Mouse (Mus musculus) Patski (cell line): Measurements from ENCODE around the gene Skiv2l. TPM values are rescaled to one million over a fixed set of nuclear protein-coding genes. Genes with fewer than 3 reads are reported as not detected.

Experiments
- ATAC-seq: fragments of 100-300 bp; one replicate; pipeline ENCODE4 v1.8.0; 2021
- CTCF ChIA-PET: fragments of 350-600 bp; sonication (Branson Sonifier 250); formaldehyde crosslinking; loops from one replicate; lab custom pipeline; 2022; ENCODE audit warnings: inconsistent platforms; lab: Charles Lee
- POLR2A ChIA-PET: fragments of 350-600 bp; sonication (Branson Sonifier 250); formaldehyde crosslinking; loops from one replicate; lab custom pipeline; 2022; ENCODE audit warnings: antibody characterized with exemption, inconsistent platforms; lab: Charles Lee
- DNase-seq: peaks from one replicate; pipeline ENCODE4 v3.0.0-alpha.2; 2011; ENCODE audit warnings: low read depth, low spot score
- H3K27me3 ChIP-seq: fragments of 371-371 bp; one replicate; pipeline ENCODE4 v1.5.1; 2021
- CTCF ChIP-seq: fragments of 100-300 bp; IDR thresholded peaks from one replicate; pipeline ENCODE4 v1.5.1; 2021
- in situ Hi-C: fragments of 300-500 bp; cut with MboI; formaldehyde crosslinking; loops from 3 replicates; pipeline ENCODE4 v1.11.1; 2018; ENCODE audit warnings: low pct_unique_long_range_greater_than_20kb, mixed read lengths
- polyA plus RNA-seq: library from polyadenylated mRNA; unstranded; gene quantifications from one replicate; pipeline ENCODE4 v1.2.3, GENCODE M21; 2021

The Skiv2l gene
- polyA plus RNA-seq, 1 experiment from 2014 or later, result 69.3 TPM

DNA sequence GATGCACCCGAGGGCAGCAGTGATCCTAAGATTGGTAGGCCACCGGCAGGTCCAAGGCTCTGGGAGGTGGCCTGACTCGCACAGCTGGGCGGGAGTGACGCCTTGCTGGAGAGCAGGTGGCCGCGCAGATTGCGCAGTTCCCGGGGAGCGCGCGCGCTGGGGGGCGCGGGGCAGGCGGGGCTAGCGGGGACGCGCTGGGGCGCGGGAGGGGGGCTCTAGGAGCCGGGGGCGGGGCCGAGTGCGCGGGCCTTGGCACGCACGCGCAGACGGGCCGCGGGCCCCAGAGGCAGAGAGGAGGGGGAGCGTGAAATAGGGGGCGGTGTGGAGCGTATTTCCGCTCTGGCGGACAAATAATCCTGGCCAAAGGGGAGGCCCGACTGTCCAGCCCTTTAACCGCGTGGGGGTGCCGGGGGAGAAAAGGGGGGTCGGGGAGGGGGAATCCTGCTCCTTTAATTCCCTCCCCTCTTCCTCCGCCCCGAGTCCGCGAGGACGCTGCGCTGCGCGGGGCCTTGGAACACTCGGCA is 44.1 kb upstream of the Skiv2l start:
- H3K27me3 ChIP-seq, result no peaks in the 10 kb centered on the region
- CTCF ChIA-PET, result interaction anchor here (1.7 kb wide), 1 partner anchor 38 kb away, joined by 5 read pairs; no protein-coding TSS in a partner anchor
- DNase-seq (peak; percentile 75), ATAC-seq (peak; percentile 40)
- in situ Hi-C loops, result loop anchor here (5.0 kb wide), 1 partner anchor 37 kb away; no protein-coding TSS in a partner anchor
- POLR2A ChIA-PET, result interaction anchor here (0.9 kb wide), 1 partner anchor 10 kb away, joined by 4 read pairs; no protein-coding TSS in a partner anchor
- TF ChIP-seq CTCF, result no peak

DNA sequence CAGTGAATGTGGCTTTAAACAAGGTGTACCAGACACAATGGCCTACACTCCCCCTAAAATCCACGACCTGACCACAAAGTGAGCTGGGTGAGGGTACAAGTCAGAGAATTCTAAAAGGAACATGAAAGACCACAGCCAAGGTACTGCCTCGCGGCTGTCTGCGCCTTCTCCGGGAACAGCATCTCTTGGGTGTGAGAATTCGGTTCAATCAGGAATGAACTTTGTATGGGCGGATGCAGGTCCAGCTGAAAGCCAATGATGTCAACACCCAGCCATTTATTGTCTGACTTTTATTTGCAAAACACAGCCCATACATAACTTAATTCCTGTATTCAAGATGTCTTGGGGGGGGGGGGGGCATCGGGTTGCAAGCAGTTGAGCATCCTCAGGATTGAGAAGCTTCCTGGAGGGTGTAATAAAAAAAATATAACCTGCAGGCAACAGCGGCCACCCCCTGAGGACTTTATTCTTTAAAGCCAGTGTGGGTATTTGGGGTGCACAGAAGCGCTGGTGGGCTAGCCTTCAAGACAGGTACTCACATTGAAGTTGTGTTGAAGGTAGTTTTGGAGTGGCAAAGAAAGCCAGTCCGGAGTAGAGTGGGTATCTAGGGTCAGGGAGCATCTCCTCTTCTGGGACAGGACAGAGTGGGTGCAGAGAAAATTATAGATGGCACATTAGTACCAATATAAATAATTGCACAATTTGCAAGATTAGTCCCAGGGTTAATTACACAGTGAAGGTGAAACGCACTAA is 43.2 kb upstream of the Skiv2l start:
- ATAC-seq (no peak), DNase-seq (no peak)
- in situ Hi-C loops, result loop anchor here (5.0 kb wide), 1 partner anchor 36 kb away; no protein-coding TSS in a partner anchor
- POLR2A ChIA-PET, result interaction anchor here (0.9 kb wide), 1 partner anchor 9 kb away, joined by 4 read pairs; no protein-coding TSS in a partner anchor
- no peak for TF ChIP-seq CTCF
- no peaks in the 10 kb centered on the region for H3K27me3 ChIP-seq
- CTCF ChIA-PET, result interaction anchor here (1.7 kb wide), 1 partner anchor 37 kb away, joined by 5 read pairs; no protein-coding TSS in a partner anchor

DNA sequence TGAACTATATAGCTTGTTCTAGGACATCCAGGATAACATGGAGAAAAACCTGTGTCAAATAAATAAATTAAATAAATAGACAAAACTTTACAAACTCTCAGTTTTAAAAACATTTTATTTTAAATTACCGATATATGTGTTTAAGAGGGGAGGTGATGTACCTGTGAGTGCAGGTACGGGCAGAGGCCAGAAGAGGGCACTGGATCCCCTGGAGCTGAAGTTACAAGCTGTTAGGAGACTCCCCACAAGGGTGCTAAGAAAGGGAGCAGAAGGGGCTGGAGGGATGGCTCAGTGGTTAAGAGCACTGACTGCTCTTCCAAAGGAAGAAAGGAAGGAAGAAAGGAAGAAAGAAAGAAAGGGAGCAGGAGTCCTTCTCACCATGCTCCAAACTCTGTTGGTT is 41.4 kb upstream of the Skiv2l start:
- H3K27me3 ChIP-seq, result no peaks in the 10 kb centered on the region
- DNase-seq, result no peak
- POLR2A ChIA-PET, result interaction anchor here (0.6 kb wide), 1 partner anchor 34 kb away, joined by 3 read pairs; no protein-coding TSS in a partner anchor
- in situ Hi-C loops, result loop anchor here (5.0 kb wide), 1 partner anchor 34 kb away; no protein-coding TSS in a partner anchor
- TF ChIP-seq CTCF, result no peak
- CTCF ChIA-PET, result interaction anchor here (0.9 kb wide), 1 partner anchor 35 kb away, joined by 4 read pairs; no protein-coding TSS in a partner anchor
- no peak for ATAC-seq

DNA sequence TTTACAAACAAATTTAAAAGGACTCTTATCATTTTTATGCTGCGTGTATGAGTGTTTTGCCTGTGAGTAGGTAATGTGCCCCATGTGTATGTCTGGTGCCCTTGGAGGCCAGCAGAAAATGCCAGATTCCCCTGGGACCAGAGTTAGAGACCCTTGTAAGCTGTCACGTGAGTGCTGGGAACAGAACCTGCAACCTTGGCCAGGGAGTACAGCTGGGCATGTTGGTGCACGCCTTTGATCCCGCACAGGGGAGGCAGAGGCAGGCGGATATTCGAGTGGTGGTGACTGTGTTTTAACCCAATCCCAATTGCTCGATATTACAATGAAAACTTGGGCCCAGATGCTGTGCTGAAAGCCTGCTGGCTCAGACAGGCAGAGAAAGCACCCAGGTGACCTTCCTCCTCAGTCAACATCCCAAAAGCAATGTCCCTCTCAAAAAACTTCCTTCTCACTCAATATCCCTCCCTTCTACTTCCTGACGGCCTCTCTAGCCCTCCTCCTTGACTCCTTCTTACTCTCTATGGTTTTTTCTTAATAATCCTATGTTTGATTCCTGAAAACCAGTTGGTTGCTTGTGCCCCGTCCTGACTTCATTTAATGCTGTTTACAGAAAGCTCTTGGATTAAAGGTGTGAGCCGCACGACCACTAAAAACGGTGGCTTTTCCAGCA is 40.2 kb upstream of the Skiv2l start:
- TF ChIP-seq CTCF, result no peak
- POLR2A ChIA-PET, result no interaction called here
- H3K27me3 ChIP-seq, result no peaks in the 10 kb centered on the region
- ATAC-seq (no peak), DNase-seq (no peak)
- CTCF ChIA-PET, result no interaction called here
- in situ Hi-C loops, result loop anchor here (5.0 kb wide), 1 partner anchor 33 kb away; no protein-coding TSS in a partner anchor

DNA sequence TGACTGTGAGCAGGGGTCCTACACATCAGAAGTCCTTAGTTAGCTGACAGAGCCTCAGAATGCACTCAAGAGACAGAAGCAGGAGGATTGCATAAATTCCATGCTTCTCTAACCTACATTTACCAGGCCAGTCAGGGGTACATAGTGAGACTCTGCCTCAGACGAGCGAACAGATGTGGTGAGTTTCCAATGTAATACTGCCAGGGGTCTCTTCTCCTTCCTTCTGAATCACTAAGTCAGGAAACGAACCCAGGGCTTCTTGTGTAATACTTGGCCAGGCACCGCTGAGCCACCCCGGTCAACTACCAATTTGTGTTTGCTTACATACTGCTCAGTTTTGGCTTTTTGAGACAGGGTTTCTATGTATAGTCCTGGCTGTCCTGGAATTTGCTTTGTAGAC is 37.9 kb upstream of the Skiv2l start:
- no peaks in the 10 kb centered on the region for H3K27me3 ChIP-seq
- POLR2A ChIA-PET, result no interaction called here
- no peak for DNase-seq
- no peak for TF ChIP-seq CTCF
- in situ Hi-C loops, result no loop called here
- CTCF ChIA-PET, result no interaction called here
- no peak for ATAC-seq

DNA sequence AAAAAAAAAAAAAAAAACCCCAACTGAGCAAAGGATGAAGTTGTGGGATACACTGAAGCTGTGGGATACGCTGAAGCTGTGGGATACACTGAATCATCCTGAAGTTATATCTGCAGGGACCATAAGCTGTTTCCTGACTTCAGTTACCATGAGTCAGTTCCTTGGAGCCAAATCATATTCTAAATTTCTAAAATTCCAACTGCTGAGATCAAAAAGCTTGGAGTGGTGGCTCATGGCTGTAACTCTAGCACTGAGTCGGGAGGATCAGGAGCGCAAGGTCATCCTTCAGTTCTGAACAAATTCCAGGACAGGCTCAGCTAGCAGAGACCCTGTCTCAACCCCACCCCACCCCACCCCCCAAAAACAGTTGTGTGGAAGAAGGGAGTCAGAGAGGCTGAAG is 35.6 kb upstream of the Skiv2l start:
- ChIA-PET CTCF (interaction anchor here (1.9 kb wide), 1 partner anchor 30 kb away, joined by 6 read pairs; no protein-coding TSS in a partner anchor), POLR2A (interaction anchor here (0.6 kb wide), 1 partner anchor 17 kb away, joined by 4 read pairs; no protein-coding TSS in a partner anchor)
- in situ Hi-C loops, result no loop called here
- no peak for DNase-seq
- no peaks in the 10 kb centered on the region for H3K27me3 ChIP-seq
- TF ChIP-seq CTCF, result no peak
- peak; percentile 31 for ATAC-seq

DNA sequence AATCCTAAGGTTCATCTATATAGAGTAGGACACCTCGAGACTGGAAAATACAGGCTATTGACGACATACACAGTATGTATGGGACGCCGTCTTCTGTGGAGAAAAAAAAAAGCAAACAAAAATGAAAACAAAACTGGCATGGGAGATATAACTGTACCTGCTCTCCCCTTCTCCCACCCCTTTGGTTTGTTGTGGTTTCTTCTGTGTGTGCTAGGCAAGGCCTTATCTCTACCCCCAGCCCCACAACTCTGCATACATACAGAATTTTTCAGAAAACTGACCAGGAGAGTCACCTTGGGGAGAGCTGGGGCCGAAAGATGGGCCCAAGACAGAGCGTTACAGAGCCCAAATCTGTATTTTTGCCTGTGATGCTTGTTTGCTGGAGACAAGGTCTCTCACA is 34.7 kb upstream of the Skiv2l start:
- DNase-seq (no peak), ATAC-seq (no peak)
- POLR2A ChIA-PET, result interaction anchor here (1.0 kb wide), 1 partner anchor 9 kb away, joined by 4 read pairs; no protein-coding TSS in a partner anchor
- TF ChIP-seq CTCF, result no peak
- no peaks in the 10 kb centered on the region for H3K27me3 ChIP-seq
- in situ Hi-C loops, result no loop called here
- CTCF ChIA-PET, result interaction anchor here (1.9 kb wide), 1 partner anchor 29 kb away, joined by 6 read pairs; no protein-coding TSS in a partner anchor

DNA sequence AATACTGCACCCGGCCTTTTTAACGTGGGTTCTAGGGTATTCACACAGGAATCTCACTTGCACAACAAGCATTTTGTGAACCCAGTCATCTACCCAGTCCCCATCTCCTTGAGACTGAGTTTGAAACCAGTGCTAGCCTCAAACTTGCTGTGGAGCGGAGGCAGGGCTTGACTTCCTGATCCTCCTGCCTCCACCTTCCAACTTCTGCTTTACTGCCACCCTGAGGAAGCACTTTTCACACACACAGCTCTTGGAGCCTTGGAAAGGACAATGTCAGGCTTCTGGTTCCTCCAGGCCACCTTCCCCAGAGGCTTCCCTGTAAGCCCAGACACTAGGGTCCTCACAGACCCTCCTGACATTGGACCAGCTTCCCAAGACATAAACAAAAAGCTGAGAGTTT is 33.3 kb upstream of the Skiv2l start:
- in situ Hi-C loops, result no loop called here
- H3K27me3 ChIP-seq, result no peaks in the 10 kb centered on the region
- DNase-seq (no peak), ATAC-seq (peak; percentile 49)
- ChIA-PET CTCF (interaction anchor here (0.9 to 2.2 kb wide), 3 partner anchors 27 to 41 kb away, joined by 3 to 5 read pairs (median 4); no protein-coding TSS in a partner anchor), POLR2A (no interaction called here)
- no peak for TF ChIP-seq CTCF

DNA sequence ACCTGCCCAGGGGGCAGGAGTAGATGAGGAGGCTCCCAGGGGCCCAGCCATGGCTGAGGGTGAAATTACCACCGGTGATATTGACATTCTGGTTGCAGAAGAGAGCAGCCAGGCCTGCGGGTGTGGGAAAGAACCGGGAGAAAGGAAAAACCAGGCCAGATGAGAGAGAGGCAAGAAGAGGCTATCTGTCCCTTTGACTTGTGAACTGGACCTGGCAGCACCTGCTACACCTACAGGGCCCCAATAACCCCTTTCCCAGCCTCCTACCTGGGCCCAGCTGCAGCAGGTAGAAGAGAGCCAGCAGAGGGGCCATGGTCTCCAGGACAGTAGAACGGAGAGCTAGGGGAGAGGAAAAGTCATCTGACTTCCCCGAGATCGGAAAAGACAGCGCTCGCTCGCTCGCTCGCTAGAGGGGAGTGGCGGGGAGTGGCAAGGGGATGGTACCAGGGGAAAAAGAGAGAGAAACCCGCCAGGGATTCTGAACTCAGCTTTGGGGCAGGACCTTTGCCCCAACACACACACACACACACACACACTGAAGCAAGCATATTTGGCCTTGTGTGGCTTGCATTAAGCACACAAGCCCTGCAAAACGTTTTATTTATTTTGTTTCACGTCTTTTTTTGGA is 31.8 kb upstream of the Skiv2l start, which contains the start of gene Gm20547:
Gene Gm20547, minus strand, starts transcription at position 360 of the 628 bp plus-strand sequence.
- ATAC-seq, result no peak
- CTCF ChIA-PET, result interaction anchor here (2.2 kb wide), 1 partner anchor 25 kb away, joined by 5 read pairs; no protein-coding TSS in a partner anchor

More for the DNA sequence above, 31.8 kb upstream of the Skiv2l start, which contains the start of gene Gm20547:
- POLR2A ChIA-PET, result interaction anchor here (0.7 to 1.1 kb wide), 2 partner anchors 12 to 16 kb away, joined by 3 to 4 read pairs; no protein-coding TSS in a partner anchor
- no peak for TF ChIP-seq CTCF
- DNase-seq, result no peak
- in situ Hi-C loops, result no loop called here
- H3K27me3 ChIP-seq, result no peaks in the 10 kb centered on the region
